Mouse (Mus musculus): ENCODE data around the gene Btn2a2.

Btn2a2 gene

DNA sequence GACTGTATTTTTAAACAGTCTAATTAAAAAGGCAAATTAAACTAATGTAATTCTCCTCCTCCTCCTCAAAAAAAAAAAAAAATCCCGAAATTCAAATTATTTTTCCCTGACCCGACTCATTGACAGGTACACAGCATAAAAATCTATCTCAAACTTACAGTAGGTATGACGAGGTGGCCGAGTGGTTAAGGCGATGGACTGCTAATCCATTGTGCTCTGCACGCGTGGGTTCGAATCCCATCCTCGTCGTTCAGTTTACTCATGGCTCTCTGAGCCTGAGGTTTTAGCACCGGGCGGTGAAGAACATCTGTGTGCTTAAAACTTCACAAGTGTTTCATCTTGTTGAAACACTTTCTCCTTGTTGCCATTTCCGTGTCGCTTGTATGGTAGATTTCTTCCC is 33.0 kb upstream of the Btn2a2 start:
- peak; percentile 84 for DNase-seq

DNA sequence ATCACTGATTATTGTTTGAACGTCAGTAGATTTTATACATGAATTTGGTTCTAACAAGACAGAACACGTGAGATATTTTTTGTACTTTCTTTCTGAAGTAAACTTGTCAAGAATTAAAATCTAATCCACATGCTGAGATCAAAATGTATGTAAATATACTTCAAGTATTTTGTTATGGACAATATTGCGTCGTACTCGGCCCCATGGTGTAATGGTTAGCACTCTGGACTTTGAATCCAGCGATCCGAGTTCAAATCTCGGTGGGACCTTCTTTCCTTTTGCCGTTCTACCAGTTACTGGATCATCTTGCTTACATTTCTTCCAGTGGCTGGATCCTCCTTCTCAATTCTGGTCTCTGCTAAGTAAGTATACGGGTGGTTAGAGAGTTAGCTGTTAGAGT is 30.8 kb upstream of the Btn2a2 start:
- peak; percentile 81 for DNase-seq

DNA sequence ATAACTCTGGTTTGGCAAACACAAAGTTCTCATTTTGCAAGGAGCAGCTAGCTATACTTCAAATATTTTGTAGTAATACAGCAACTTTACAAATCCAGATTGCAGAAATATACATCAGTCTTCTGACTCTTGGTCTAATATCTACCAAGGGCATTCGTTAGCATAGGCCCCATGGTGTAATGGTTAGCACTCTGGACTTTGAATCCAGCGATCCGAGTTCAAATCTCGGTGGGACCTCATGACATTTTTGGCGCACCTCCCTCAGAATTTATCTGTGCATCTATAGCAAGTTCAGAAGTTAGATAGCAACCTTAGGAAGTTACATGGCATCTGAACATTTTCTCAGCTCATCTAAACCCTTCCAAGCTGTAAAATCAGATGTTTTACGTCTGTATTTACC is 30.2 kb upstream of the Btn2a2 start:
- DNase-seq: peak; percentile 85

DNA sequence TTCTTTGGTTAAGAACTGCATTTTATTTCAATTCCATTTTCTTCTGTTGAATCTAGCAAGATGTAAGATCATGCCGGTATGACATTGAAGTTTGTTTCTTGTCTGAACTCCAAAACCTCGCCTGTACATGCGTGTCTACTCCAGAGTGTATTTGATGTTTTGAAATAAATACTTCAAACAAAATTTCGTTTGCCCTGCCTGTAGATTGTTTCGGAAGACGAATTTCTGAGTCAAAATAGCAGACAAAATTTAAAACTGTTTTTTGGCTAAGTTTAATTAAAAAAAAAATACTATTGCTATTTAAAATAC is 29.6 kb upstream of the Btn2a2 start:
- no peak for DNase-seq

DNA sequence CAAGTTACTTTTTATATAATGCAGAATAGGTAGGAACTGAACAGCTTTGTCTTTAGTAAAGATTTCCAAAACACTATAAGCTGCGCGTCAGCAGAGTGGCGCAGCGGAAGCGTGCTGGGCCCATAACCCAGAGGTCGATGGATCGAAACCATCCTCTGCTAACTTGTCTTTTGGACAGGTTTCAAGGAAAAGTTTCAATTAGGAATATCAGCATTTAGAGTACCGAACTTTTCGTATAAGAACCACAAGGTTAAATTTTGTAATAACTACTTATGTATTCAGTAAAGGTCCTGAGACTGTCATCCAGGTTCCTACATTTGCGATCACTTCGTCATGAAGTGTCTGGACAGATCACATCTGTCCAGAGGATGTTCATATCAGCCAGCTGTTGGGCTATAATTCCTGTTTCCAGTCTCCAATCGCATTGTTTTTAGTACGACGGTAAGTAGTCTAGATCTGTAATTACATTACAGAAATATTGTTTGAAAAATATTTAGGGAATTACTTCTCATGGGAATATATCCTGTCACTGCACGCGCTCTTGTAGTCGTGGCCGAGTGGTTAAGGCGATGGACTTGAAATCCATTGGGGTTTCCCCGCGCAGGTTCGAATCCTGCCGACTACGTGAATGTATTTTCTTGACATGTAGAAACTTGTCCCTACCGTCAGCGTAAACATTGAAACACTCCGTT is 29.1 kb upstream of the Btn2a2 start:
- peak; percentile 91 for DNase-seq

DNA sequence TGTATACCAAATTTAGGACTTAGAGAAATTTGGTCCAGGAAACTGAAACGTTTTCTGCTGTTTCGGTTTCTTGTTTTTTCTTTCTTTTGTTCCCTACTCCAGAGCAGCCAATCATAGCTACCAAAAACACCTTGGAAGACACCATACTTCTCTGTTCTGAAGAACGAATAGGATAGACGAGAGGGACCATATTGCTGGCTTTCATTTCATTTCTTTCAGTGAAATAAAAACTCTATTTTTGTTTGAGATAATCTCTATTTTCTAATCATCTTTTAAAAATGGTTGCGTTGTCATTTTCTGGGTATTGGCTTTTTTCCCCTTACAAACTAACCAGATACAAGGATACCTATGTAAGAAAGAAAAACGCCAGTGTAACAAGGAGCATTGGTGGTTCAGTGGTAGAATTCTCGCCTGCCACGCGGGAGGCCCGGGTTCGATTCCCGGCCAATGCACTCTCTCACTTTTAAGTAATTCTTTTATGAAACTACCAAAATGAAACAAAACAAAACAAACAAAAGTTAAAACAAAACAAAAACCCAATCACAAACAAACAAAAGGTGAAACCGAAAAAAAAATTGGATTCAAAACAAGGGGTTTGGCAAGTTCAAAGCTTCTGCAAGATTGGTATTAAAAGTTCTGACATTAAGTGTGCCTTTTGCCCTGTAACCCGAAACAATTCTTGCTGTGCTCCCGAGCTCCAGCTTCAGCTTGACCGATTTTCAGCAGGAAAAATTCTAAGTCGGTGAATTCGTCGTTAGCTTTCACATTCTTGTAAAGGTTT is 28.4 kb upstream of the Btn2a2 start:
- peak; percentile 66 for DNase-seq

DNA sequence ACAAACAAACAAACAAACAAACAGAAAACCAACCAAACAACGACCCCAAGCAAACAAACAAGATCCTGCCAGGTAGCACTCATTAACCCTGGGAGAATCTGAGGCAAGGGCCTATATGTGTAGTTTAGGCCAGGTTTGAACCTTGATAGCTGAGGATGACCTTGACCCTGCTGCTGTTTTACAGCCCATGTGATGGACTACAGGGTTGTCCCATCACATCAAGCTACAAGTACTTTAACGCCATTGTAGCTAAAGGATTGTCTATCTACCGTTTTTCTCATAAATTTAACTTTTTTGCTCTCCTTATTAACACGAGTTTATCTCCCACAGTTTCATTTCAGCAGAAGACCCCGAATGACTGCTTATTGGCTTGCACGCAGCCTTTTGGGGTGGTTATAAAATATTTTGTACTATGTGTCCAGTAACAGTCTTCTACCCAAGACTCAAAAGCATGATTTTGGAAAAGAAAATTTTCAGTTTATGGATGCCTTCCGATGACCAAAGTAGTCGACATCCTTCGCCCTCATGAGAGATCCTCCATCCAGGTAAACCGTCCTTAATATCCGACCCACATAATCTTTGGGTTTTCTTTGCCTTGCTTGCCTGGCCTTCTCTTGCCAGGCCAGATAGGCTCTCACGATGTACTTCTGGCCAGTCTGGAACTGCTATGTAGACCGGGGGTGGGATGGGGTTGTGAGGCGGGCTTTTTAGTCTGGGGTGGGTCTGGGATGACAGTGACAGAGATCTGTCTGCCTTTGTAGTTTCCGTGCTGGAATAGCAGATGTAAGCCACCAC is 27.4 kb upstream of the Btn2a2 start:
- DNase-seq: no peak

DNA sequence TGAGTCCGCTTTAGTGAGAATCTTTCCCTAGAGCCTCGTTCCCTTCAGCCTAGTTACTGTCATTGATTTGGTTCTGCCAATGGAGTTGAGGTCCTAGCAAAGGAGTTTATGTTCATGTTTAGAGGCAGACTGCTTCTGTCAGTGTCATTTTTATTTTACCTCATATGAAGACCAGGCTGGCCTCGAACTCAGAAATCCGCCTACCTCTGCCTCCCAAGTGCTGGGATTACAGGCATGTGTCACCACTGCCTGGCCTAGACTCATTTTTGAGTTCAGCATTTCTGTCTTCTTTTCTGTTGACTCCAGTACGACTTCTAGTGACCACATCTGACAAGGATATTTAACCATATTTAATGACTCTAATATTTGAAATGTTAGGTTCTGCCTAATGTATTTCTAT is 26.6 kb upstream of the Btn2a2 start:
- no peak for DNase-seq

DNA sequence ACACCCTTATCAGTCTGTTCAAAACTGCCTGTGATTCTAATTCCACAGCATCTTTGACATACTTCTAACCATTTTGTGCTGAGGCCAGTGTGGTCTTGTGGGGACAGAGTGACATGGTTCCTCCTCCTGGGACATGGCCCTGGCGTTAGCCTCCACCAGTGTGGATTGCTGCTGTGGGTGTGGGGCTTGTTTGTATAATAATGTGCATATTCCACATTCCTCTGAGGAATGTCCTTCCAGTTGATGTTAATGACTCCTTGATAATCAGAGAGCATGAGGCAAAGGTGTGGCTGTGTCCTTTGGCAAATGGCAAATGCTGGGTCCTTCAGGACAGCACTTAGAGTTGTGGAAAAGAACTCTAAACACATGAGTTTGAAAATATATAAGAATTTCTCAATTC is 24.9 kb upstream of the Btn2a2 start:
- DNase-seq: no peak

DNA sequence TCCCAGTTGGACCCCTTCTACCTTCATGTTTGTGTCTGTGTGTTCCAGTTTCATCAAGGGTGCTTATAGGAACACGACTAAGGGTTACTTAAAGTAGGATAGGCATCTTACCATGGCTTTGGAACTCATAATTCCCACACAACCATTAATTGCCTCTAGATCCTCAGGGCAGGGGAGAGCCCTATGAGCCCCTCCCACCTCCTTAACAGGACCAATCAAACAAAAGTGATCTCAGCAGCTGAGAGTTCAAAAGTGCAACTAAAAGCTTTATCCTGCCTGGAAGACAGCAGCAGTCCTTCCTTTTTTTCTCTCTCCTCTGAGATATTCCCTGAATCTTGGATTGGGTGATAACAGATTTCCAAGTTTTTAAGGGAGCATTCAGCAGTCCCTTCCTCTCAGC is 21.5 kb upstream of the Btn2a2 start:
- no peak for DNase-seq

DNA sequence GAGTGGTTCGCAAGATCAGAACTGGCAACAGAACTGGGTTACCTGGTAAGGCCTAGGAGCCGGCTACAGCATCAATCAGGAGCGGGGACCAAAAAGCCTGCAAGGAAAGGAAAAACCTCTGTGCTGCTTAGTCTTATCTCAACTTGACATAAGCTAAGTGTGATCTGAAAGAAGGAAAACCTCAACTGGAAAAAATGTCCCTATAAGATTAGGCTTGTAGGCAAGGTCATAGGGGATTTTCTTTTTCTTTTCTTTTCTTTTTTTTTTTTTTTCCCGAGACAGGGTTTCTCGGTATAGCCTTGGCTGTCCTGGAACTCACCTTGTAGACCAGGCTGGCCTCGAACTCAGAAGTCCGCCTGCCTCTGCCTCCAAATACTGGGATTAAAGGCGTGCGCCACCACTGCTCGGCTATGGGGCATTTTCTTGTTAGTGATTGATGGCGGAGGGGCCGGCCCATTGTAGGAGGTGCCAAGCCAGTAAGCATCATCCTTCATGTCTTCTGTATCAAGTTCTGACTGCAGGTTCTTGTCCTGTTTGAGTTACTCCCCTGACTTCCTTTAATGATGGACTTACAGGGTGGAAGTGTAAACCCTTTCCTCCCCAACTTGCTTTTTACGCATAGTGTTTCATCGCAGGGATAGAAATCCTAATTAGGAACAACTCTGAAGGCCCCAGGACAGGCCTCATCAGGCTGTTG is 18.3 kb upstream of the Btn2a2 start:
- DNase-seq: no peak

DNA sequence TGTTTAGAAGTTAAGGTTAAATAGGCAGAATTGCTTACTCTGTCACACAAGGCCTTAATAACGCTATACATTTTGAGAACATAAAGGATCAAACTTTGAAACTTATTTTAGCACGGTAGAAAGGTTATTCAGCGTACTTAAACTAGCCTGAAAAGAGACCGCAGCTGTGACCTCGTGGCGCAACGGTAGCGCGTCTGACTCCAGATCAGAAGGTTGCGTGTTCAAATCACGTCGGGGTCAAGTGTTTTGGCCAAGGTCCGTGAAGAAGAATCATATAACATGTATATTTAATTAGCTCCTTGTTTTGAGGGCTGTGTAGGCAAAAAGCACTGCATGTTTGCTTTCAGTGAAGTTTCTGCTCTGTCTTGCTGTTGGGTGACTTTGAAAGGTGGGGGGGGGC is 17.7 kb upstream of the Btn2a2 start:
- no peak for DNase-seq

DNA sequence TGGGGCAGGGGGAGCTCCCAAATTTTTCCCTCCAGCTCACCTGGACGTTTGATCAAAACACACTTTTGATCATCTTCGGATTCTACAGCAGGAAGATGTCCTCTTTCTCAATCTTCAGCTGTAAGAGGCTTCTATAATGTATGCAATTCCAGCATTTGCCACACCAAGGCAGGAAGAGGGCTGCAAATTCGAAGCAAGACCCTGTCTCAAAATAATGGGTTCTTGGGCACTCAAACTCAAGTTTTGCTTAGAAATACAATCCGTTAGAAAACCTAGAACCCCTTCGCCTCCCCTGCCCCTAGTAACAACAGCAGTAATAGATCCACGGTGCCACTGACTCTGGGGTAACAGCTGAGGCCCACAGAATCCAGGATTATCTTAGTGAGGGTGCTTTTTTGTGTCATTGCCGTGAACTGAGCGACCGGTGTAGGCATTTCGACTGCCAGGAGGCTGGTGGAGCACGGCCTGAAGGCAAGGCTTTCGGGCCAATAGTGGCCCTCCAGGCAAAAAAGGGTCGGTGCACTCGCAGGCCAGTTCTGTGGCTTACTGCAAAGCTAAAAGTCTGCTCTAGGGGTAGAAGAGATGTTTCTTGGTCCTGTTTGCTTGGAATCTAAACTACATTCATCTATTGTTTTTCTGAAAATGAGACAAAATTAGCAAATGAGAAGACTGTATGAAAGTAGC is 17.1 kb upstream of the Btn2a2 start:
- no peak for DNase-seq

DNA sequence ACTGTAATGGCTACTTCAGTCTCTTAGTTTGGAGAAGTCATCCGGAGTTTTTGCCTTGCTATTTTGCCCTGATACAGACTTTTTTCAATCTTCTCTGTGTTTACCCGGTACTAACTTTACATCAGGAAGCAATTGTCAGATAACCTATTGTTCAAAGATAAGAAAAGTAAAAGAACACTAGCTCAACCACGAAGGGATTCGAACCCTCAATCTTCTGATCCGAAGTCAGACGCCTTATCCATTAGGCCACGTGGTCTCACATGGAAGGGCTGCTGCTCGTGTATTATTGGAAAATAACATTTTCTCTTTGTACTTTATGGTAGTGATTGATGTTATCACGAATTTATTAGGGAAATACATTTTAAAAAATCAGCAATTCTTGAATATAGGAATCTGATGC is 15.1 kb upstream of the Btn2a2 start:
- DNase-seq: peak; percentile 41

DNA sequence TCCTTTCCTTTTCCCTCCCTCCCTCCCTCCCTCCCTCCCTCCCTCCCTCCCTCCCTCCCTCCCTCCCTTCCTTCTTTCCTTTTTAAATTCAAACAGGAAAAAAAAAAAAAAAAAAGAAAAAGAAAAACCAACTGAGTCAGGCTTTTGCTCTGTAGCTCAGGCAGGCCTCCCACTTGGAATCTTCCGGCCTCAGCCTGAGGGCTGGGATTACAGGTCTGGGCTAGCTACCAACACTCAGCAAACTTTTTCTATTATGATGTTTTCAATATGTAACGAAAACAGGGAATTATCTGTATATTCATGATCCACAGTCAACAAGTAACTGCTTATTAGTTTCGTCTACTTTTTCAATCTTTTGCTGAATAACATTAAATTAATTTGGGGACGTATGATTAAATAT is 14.3 kb upstream of the Btn2a2 start:
- DNase-seq: no peak

DNA sequence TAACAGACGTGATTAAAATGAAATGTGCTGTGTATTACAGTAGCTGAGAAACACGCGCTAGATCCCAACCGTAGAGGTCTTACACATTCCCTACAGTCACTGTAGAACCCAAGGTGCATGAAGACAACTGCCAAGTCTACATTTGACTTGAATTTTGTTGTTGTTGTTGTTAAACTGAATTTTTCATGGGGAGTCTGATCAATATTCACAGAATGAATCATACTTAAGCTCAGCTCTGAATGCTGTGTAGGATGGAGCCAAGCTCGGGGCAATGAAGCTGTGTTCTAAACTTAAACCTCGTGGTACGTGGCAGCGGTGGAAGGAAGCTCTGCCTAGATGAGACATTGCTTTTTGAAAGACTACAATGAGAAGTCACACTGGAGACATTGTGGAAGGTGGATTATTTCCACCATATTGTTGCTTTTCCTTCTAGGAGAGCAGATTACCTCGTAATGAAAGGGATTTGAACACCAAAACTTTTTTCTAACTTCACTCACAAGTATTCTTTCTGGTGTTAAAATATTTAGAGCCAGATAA is 13.4 kb upstream of the Btn2a2 start:
- no peak for DNase-seq

DNA sequence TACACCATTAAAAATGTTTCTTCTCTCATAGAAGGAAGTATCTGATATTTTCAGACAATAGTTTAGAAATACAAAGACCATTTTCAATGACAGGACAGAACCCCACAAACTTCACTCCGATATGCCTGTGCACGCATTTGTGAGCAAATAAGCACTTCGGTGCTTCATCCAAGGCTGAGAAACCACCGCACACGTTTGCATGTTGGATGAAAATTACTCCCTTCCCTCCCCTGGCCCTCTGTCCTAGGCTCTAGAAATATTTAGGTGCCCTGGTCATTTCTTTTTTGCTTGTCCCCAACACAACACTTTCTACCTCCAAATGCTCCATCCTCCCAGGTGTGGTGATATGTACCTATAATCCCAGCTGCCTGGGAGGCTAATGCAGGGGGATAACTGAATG is 12.9 kb upstream of the Btn2a2 start:
- no peak for DNase-seq

DNA sequence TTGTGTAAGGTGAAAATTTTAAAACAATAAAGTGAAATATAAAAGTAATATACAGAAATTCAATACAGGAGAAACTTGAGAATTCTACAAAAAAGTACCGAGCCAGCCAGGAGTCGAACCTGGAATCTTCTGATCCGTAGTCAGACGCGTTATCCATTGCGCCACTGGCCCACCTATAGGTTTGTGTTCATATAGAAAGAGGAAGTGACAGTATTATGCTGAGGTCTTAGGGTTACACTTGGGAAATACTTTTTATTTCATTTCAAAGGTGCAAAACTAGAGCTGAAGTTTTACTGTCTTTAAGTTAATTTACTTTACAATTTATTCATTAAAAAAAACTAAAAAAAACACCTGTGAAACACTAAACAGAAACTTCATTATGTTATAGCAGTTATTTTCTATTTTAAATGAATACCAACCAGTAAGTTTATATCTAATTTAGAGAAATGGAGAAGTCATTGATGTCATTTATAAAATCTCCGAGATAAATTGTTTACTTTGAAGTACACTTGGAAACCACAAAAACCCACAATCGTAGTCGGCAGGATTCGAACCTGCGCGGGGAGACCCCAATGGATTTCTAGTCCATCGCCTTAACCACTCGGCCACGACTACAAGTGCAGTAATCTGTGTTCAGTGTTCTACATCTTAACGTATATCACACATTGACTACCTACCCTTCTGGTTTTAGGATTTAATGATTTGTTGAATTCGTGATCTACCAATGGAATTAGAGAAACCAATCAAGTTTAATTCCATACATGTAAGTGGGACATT is 12.0 kb upstream of the Btn2a2 start:
- peak; percentile 82 for DNase-seq

DNA sequence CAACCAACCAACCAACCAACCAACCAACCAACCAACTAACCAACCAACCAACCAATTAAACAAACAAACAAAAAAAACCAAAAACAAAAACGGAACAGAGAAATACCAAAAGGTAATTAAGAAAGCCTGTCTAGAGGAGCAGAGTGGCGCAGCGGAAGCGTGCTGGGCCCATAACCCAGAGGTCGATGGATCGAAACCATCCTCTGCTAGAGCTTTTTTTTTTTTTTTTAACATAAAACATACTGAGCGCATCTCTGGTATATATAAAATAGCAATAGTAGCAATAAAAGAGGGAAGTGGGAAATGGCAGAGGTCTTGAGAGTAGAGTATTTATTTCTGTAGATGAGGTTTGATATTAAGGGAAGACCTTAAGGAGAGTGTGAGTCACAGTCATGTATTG is 11.3 kb upstream of the Btn2a2 start:
- no peak for DNase-seq

DNA sequence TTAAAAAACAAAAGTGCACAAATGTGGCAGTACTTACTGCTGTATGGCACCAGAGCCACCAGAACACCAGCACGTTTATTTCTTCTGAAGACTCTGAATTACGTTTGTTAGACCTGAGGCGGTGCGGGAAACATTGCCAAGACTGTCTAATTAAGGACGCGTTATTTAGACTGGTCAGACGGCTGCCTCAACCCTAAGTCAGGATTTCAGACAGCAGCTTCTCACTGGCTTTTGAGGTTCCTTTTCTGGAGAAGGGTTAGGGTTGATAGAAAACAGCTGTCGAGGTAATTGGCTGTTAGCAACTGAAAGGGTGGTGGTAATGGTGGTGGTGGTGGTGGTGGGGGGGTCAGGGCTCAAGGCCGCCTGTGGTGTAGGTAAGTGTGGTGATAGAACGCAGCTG is 10.0 kb upstream of the Btn2a2 start:
- DNase-seq: no peak

DNA sequence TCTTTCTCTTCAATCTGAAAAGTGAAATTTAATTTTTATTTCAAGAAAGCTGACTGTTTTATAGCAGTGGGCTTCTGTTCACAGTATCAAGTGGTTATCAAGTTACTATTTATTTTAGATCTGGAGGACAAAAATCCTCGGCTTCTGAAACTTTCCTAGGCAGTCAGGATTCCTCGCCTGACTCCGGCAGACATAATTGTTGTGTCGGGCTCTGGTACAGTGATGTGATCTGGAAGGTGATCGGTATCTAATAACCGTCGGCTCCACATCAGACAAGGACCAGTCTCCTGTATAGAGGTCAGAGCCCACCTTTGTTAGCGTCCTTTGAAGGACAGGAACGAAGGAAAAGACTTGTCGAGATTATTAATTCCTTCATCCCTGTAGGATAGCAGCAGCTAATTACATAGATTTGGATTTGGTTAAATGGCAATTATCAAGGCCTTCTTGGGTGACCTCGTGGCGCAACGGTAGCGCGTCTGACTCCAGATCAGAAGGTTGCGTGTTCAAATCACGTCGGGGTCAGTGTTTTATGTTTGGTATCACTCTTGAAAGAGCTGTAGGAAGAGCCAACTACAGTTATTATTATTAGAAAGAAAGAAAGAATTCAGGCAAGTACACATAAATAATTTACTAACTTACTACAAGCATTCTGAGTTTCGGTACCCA is 9.1 kb upstream of the Btn2a2 start:
- DNase-seq: peak; percentile 32
